ENCODE assay signal across 16 mouse cellular contexts in genomic region chr9:79606122-79606521, GRCm38 (mm10).
DNase-seq lines count a peak whose midpoint lies in the region; ATAC-seq lines count a peak whose summit lies in the region.
"Had no signal": no experiment of that assay in that cellular context is flagged by ENCODE, and none has a peak within 500 bp of the region (broad histone marks: within the 10 kb centered on the region; RNA-seq: fewer than 3 reads in every experiment).

No protein-coding gene starts in this region.

- no peak overlapping the region for H3K9ac ChIP-seq in midbrain, embryonic 13.5 days (replicated peaks)
- no peak overlapping the region for H3K9ac ChIP-seq in midbrain, embryonic 11.5 days (ENCODE audit: low read length)
- H3K9ac ChIP-seq in hindbrain, embryonic 16.5 days (ENCODE audit: low read depth, low read length): no peak overlapping the region
- H3K9ac ChIP-seq: kidney, embryonic 15.5 days had no signal

- no peak overlapping the region for H3K27ac ChIP-seq in midbrain, embryonic 13.5 days
- no peak overlapping the region for H3K27ac ChIP-seq in midbrain, embryonic 11.5 days (ENCODE audit: low read depth, low read length)
- H3K27ac ChIP-seq in hindbrain, embryonic 16.5 days (ENCODE audit: low read depth, low read length): no peak overlapping the region
- H3K27ac ChIP-seq: kidney, embryonic 15.5 days; layer of hippocampus, adult 2 months had no signal

- 31% methylated on average over 5 of the region's 5 CpGs for WGBS in midbrain, embryonic 13.5 days
- WGBS in midbrain, embryonic 11.5 days: 50% methylated on average over 5 of the region's 5 CpGs
- 51% methylated on average over 5 of the region's 5 CpGs for WGBS in hindbrain, embryonic 16.5 days

- H3K4me1 ChIP-seq in midbrain, embryonic 13.5 days (replicated peaks): peaks cover 9% of the 10 kb centered on the region
- H3K4me1 ChIP-seq in midbrain, embryonic 11.5 days (ENCODE audit: control insufficient read depth, insufficient read depth, low read length): no peaks in the 10 kb centered on the region; the same call in 1 of the 2 replicates
- peaks cover 4% of the 10 kb centered on the region; the same call in 1 of the 2 replicates for H3K4me1 ChIP-seq in hindbrain, embryonic 16.5 days (ENCODE audit: control insufficient read depth, insufficient read depth, low read depth, low read length)
- H3K4me1 ChIP-seq: kidney, embryonic 15.5 days had no signal

- peaks cover 28% of the 10 kb centered on the region for H3K27me3 ChIP-seq in midbrain, embryonic 13.5 days
- H3K27me3 ChIP-seq in midbrain, embryonic 11.5 days (ENCODE audit: control insufficient read depth, insufficient read depth, low read length): peaks cover 7% of the 10 kb centered on the region; the same call in 1 of the 2 replicates
- no peaks in the 10 kb centered on the region for H3K27me3 ChIP-seq in hindbrain, embryonic 16.5 days (replicated peaks; ENCODE audit: control insufficient read depth, insufficient read depth, low read length)
- H3K27me3 ChIP-seq: kidney, embryonic 15.5 days had no signal

- 0 out of 2 replicates have a peak, but pooled peaks have one; percentile 9 for ATAC-seq in midbrain, embryonic 13.5 days
- no peak; the same call in none of the 2 replicates for ATAC-seq in midbrain, embryonic 11.5 days (ENCODE audit: low FRiP score)
- ATAC-seq in hindbrain, embryonic 16.5 days: peak; percentile 50; the same call in 1 of the 2 replicates

- no peak overlapping the region for H3K4me2 ChIP-seq in midbrain, embryonic 13.5 days (replicated peaks)
- no peak overlapping the region for H3K4me2 ChIP-seq in midbrain, embryonic 11.5 days
- H3K4me2 ChIP-seq in hindbrain, embryonic 16.5 days (ENCODE audit: low read length): no peak overlapping the region
- H3K4me2 ChIP-seq: kidney, embryonic 15.5 days had no signal

- no peaks in the 10 kb centered on the region for H3K36me3 ChIP-seq in midbrain, embryonic 13.5 days
- H3K36me3 ChIP-seq in midbrain, embryonic 11.5 days (ENCODE audit: control insufficient read depth, insufficient read depth, low read length): no peaks in the 10 kb centered on the region
- H3K36me3 ChIP-seq in hindbrain, embryonic 16.5 days (ENCODE audit: control insufficient read depth, insufficient read depth, low read length): no peaks in the 10 kb centered on the region

- no peaks in the 10 kb centered on the region for H3K9me3 ChIP-seq in midbrain, embryonic 13.5 days
- H3K9me3 ChIP-seq in midbrain, embryonic 11.5 days (ENCODE audit: control insufficient read depth, low read length): no peaks in the 10 kb centered on the region
- H3K9me3 ChIP-seq in hindbrain, embryonic 16.5 days (ENCODE audit: control insufficient read depth, low read length): no peaks in the 10 kb centered on the region
- H3K9me3 ChIP-seq: kidney, embryonic 15.5 days had no signal

- peak; percentile 21 for DNase-seq in embryo, embryonic 10.5 days (ENCODE audit: low spot score)
- DNase-seq in embryo, embryonic 9.5 days (ENCODE audit: extremely low spot score): no peak
- DNase-seq in midbrain, embryonic 11.5 days (ENCODE audit: low spot score, missing footprints): no peak
- DNase-seq in retina, postnatal 7 days (ENCODE audit: low read depth, low spot score): peak; percentile 23
- no peak for DNase-seq in urinary bladder, postnatal 36 days (ENCODE audit: low spot score in 2 of 2)
- DNase-seq in gastrocnemius, adult 18-20 months (ENCODE audit: low spot score): no peak
- DNase-seq: adrenal gland, postnatal 36 days; cerebellum, adult 9-11 months; gastrocnemius, postnatal 10 days; liver; lung, adult 2 months; thymus, adult 2 months had no signal

- H3K4me3 ChIP-seq in midbrain, embryonic 13.5 days (replicated peaks): no peak overlapping the region
- no peak overlapping the region for H3K4me3 ChIP-seq in midbrain, embryonic 11.5 days (ENCODE audit: low read depth, low read length)
- H3K4me3 ChIP-seq in hindbrain, embryonic 16.5 days (ENCODE audit: low read length): no peak overlapping the region
- H3K4me3 ChIP-seq: kidney, embryonic 15.5 days; layer of hippocampus, adult 2 months had no signal

Comparison
In these comparisons a context has a peak if more than half of its experiments do, and no peak if none do; other contexts are left out.
1. DNase-seq: peak in embryo, embryonic 10.5 days (single experiment) and retina, postnatal 7 days (single experiment); none in embryo, embryonic 9.5 days (single experiment), midbrain, embryonic 11.5 days (single experiment), urinary bladder, postnatal 36 days (0 of 2) and gastrocnemius, adult 18-20 months (single experiment).